Mouse (Mus musculus) heart, embryonic 10.5 days (tissue): ENCODE measurements around the gene Gm20379. TPM values are rescaled to one million over a fixed set of nuclear protein-coding genes. Genes with fewer than 3 reads are reported as not detected.
A peak's percentile ranks its signal among the peaks of the same experiment; 100 is the strongest.

Source experiments
- DNase-seq: peaks from one replicate; pipeline ENCODE4 v3.0.0-alpha.2; 2017; ENCODE audit warnings: low spot score
- H3K27ac ChIP-seq: fragments of 300-500 bp; sonication (generic); 2 replicates; pipeline ENCODE4 v1.5.1; 2016; ENCODE audit warnings: mild to moderate bottlenecking
- H3K27me3 ChIP-seq: fragments of 300-500 bp; sonication (generic); 2 replicates; pipeline ENCODE4 v1.6.1; 2016; ENCODE audit warnings: mild to moderate bottlenecking; ENCODE audit not compliant: poor library complexity, insufficient read depth, severe bottlenecking
- H3K36me3 ChIP-seq: fragments of 300-500 bp; sonication (generic); 2 replicates; pipeline ENCODE4 v1.6.1; 2016; ENCODE audit warnings: mild to moderate bottlenecking, moderate library complexity
- H3K4me1 ChIP-seq: fragments of 300-500 bp; sonication (generic); 2 replicates; pipeline ENCODE4 v1.6.1; 2016; ENCODE audit warnings: mild to moderate bottlenecking
- H3K4me3 ChIP-seq: fragments of 300-500 bp; sonication (generic); 2 replicates; pipeline ENCODE4 v1.5.1; 2016; ENCODE audit warnings: mild to moderate bottlenecking, moderate library complexity
- H3K9me3 ChIP-seq: fragments of 300-500 bp; sonication (generic); 2 replicates; pipeline ENCODE4 v1.6.1; 2016; ENCODE audit warnings: mild to moderate bottlenecking, moderate library complexity
- WGBS: fragments of 180-500 bp; shearing (Covaris S2); methylation state at CpG from one replicate; pipeline ENCODE4 v1.1.7; 2016; 5-methylcytosine and 5-hydroxymethylcytosine counted together
- polyA plus RNA-seq: library from polyadenylated mRNA; unstranded; fragments of >200 nt; fragmentation: Nextera tagmentation; extraction: Ambion mirVana; gene quantifications from 2 replicates; pipeline ENCODE4 v1.2.1, GENCODE M21; 2016

Gm20379 gene
- polyA plus RNA-seq = 0.74 and 0.79 TPM in 2 replicates

DNA sequence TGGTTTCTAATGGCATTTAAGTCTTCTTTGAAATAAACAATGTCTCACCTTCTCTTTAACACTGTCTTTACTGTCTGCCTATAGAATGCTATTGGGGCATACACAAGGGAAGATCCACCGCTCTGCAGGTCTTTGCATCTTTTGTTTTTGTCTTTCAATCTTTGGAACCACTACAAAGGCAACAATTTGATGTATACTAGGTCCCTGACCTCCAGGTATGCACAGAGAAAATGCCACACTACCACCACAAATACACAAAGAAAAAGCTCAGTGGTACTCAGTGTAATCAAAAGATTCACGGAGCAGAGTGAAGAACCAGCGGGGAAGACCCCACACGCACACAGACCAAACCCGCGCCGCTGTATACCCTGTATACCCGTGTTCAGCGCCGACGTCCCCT, at the start of gene Gm20379:
Gm20379 (plus strand) TSS at position 301 of the 400 bp plus-strand sequence.
- no peak within 1 kb of the TSS for H3K4me3 ChIP-seq
- no peaks in the 10 kb centered on the region for H3K9me3 ChIP-seq
- peaks cover 1% of the 10 kb centered on the region; the same call in 1 of the 2 replicates for H3K4me1 ChIP-seq
- 96% methylated on average over 11 of the region's 11 CpGs for WGBS
- DNase-seq = no peak
- H3K27ac ChIP-seq = no peak within 1 kb of the TSS
- H3K36me3 ChIP-seq = peaks cover 31% of the 10 kb centered on the region
- H3K27me3 ChIP-seq = no peaks in the 10 kb centered on the region

DNA sequence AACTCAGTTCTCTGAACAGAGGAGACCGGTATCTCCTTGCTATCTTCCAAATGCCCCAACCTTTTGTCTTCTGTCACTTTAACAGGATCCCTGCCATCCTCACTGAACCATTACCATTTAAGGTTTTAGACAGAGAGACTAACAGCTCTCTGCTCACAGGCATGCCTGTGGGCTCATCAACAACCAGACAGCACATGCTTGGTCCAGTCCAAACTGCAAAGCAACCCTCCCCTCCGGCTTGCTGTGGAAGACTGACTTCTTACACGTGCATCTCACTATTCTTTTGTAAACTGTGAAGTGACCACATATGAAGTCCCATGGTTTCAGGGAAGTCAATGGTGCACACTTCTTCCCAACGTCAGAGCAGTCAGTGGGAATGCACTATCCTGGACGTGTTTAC, 44.5 kb upstream of the Gm20379 start:
- no peak overlapping the region for H3K4me3 ChIP-seq
- no peak overlapping the region for H3K27ac ChIP-seq
- DNase-seq = peak; percentile 67
- no peaks in the 10 kb centered on the region for H3K27me3 ChIP-seq
- no peaks in the 10 kb centered on the region for H3K4me1 ChIP-seq
- WGBS = 67% methylated on average over 5 of the region's 5 CpGs
- H3K36me3 ChIP-seq = peaks cover 19% of the 10 kb centered on the region; the same call in 1 of the 2 replicates
- no peaks in the 10 kb centered on the region for H3K9me3 ChIP-seq

DNA sequence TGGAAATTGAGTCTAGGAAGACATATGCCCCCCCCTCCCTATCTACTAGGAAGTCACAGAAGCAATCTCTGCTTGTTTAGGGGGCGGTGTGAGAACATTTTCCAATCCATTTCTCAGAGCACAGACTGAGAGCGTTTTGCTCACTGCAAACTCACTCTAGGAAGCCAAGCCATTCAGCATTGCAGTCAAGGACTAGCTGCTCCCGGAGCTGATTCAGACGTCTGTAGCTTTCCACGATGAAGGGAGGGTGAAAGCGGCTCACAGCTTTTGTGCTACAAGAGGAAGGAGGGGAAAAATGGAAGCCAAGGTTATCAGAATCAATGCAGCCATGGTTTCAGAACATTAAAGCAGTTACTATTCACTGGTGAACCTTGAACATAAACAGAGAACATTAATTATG, 42.2 kb upstream of the Gm20379 start:
- Histone ChIP-seq H3K27me3 (no peaks in the 10 kb centered on the region), H3K27ac (no peak overlapping the region), H3K9me3 (no peaks in the 10 kb centered on the region), H3K36me3 (peaks cover 24% of the 10 kb centered on the region; the same call in 1 of the 2 replicates), H3K4me3 (no peak overlapping the region), H3K4me1 (no peaks in the 10 kb centered on the region)
- DNase-seq = no peak
- 79% methylated on average over 6 of the region's 6 CpGs for WGBS

DNA sequence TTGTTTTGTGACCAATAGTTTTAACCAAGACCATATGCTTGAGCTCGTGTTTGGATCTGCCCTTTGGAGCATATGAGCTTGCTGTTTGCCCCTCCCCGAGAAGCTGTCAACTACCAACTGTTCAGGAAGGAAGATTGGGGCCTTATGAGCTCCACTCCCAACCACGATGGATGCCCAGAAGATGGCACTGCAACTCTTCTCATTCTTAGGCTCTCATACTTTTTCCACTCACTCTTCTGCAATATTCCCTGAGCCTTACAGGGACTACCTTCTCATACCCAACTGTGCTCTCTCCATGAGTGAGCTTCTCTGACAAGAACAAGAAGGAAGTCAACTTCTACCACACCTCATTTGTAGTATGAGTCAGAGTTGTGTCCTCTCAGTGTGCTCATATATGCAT, 38.7 kb upstream of the Gm20379 start:
- no peak overlapping the region for H3K4me3 ChIP-seq
- H3K4me1 ChIP-seq = no peaks in the 10 kb centered on the region
- peaks cover 19% of the 10 kb centered on the region; the same call in 1 of the 2 replicates for H3K36me3 ChIP-seq
- 83% methylated on average over 3 of the region's 3 CpGs for WGBS
- H3K9me3 ChIP-seq = no peaks in the 10 kb centered on the region
- H3K27me3 ChIP-seq = no peaks in the 10 kb centered on the region
- H3K27ac ChIP-seq = no peak overlapping the region
- DNase-seq = no peak

DNA sequence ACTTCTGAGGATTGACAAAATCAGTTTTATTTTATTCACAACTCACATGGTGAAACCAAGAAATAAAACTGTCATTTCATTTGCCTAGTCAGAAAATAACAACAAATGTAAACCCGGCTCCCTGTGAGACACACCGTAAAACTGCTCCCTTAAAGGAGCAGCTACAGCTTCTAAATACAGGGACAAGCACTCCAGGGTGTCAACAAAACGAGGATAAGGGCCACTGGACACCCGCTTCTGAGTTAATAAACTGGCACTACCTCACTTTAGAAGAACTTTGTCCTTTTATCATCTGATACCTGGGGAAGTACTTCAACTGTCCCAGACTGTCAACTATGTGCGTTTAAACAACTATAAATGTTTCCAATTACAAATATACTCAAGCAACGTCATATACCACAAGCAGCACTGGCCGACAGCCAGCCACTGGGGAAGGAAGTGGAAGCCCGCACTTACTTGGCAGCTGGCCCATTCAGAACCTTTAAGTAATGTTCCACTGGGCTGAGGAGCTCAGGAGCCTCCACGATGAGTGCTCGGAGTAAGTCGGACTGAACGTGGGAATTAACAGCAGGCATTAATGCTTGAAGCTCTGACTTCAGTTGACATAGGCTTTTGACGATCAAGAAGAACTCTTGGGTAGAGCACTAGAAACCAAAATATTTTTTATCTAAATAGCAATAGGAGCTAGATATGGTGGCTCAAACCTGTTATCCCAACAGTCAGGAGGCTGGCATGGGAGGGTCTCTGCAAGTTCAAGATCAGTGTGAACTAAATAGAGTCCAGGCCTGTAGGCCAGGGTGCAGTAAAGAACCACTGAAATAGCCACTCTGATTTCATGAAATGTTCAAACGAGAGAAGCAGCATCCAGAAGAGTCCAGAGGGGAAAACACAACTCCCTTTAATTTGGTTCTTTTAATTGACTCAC, 31.2 kb upstream of the Gm20379 start:
- Histone ChIP-seq H3K9me3 (no peaks in the 10 kb centered on the region), H3K27me3 (no peaks in the 10 kb centered on the region), H3K27ac (no peak overlapping the region), H3K4me1 (0 out of 2 replicates have a peak, but pooled peaks cover 7% of the 10 kb centered on the region), H3K4me3 (no peak overlapping the region), H3K36me3 (no peaks in the 10 kb centered on the region)
- DNase-seq = no peak
- 66% methylated on average over 14 of the region's 14 CpGs for WGBS

DNA sequence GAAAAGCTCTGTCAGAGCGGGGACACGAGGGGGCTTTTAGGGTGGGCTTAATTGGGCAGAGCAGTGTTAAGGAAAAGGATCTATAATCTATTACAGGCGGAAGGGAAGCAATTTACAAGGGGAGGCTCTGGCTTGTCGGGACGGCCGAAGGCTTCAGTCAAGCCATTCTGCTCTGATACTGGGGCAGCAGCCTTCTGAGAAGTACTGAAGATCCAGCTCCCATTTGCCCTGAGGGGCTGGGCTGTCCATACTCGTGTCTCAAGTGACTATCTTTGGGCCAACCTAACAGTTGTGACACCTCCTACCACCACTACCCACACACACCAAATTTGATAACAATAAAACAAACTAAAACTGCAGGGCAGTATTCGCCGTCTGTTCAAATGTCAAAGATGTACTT, 30.5 kb upstream of the Gm20379 start:
- DNase-seq = no peak
- Histone ChIP-seq H3K4me1 (0 out of 2 replicates have a peak, but pooled peaks cover 7% of the 10 kb centered on the region), H3K27ac (no peak overlapping the region), H3K36me3 (no peaks in the 10 kb centered on the region), H3K9me3 (no peaks in the 10 kb centered on the region), H3K4me3 (no peak overlapping the region), H3K27me3 (no peaks in the 10 kb centered on the region)
- WGBS = 89% methylated on average over 9 of the region's 9 CpGs

DNA sequence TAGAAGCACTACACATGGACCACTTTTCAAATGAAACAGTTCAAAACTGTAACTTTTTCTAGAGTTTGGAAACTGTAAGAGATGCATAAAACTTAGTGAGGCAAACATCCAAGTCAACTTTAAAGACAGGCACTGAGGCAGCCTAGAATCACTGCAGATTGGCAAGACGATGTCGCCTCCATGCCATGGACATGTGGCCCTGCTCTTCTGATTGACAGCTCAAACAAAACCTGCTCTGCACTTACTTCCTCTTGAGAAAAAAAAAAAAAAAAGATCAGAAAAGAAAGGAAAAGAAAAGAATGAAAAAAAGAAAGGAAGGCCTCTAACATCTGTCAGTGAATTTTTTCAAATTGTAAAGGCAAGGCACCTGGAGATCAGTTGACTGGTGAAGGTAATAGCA, 28.8 kb upstream of the Gm20379 start:
- Histone ChIP-seq H3K36me3 (peaks cover 4% of the 10 kb centered on the region; the same call in 1 of the 2 replicates), H3K4me1 (0 out of 2 replicates have a peak, but pooled peaks cover 7% of the 10 kb centered on the region), H3K27me3 (no peaks in the 10 kb centered on the region), H3K9me3 (no peaks in the 10 kb centered on the region), H3K4me3 (no peak overlapping the region), H3K27ac (no peak overlapping the region)
- DNase-seq = no peak
- WGBS = 88% methylated on average over 2 of the region's 2 CpGs

DNA sequence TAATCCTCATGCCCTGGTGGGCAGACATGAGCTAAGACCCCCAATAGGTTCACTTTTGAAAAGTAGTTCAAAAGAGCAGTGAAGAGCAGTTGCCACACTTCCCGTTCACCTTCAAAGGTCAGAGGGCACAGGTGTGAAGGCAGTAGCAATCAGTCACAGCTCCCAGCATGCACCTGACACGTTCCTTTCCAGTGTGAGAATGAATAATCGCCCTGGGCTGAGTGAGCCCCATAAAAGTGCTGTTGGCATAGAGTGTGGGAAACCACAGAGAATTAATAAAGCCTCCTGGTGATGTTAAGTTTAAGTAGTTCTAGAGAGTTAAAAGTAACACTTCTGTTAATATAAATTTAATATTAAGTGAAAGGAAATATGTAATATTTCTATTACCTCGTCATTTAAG, 14.2 kb upstream of the Gm20379 start:
- Histone ChIP-seq H3K36me3 (peaks cover 27% of the 10 kb centered on the region; the same call in 1 of the 2 replicates), H3K27ac (no peak overlapping the region), H3K4me3 (no peak overlapping the region), H3K9me3 (no peaks in the 10 kb centered on the region), H3K27me3 (no peaks in the 10 kb centered on the region), H3K4me1 (no peaks in the 10 kb centered on the region)
- DNase-seq = no peak
- WGBS = 83% methylated on average over 4 of the region's 4 CpGs

DNA sequence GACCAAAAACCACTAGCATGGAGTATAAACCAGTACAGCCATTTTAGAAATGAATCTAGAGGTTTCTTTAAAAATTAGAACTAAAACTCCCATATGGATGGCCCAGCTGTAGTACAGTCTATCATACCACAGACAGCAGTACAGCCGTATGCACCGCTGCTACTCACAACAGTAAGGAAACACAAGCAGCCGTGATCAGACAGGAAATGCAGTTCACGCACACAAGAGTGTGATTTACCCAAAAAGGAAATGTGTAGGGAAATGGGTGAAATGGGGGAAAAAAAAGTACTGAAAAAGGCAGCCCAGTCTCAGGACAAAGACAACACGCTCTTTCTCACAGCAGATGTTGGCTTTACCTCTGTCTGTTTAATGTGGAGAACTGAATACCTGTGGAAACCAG, 11.9 kb upstream of the Gm20379 start:
- 81% methylated on average over 5 of the region's 5 CpGs for WGBS
- H3K36me3 ChIP-seq = peaks cover 31% of the 10 kb centered on the region; the same call in 1 of the 2 replicates
- no peak overlapping the region for H3K4me3 ChIP-seq
- H3K27me3 ChIP-seq = no peaks in the 10 kb centered on the region
- no peak for DNase-seq
- no peaks in the 10 kb centered on the region for H3K4me1 ChIP-seq
- no peak overlapping the region for H3K27ac ChIP-seq
- no peaks in the 10 kb centered on the region for H3K9me3 ChIP-seq

DNA sequence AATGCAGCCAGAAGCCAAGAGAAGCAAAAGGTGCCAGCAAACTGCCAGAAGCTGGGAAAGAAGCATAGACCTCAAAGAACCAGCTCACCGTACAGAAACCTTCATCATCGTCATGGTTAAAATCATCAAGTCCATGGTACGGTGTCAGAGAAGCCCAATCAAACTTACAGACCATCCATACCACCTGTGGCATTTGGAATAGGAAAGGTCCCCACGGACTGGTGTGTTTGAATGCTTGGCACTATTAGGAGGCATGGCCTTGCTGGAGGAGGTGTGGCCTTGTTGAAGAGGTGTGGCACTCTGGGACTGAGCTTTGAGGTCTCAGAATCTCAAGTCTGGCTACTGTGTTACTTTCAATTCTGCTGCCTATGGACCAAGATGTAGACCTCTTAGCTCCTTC, 9.3 kb upstream of the Gm20379 start:
- peaks cover 19% of the 10 kb centered on the region; the same call in 1 of the 2 replicates for H3K36me3 ChIP-seq
- no peak overlapping the region for H3K4me3 ChIP-seq
- H3K27me3 ChIP-seq = no peaks in the 10 kb centered on the region
- no peaks in the 10 kb centered on the region for H3K9me3 ChIP-seq
- WGBS = 90% methylated on average over 4 of the region's 4 CpGs
- peaks cover 13% of the 10 kb centered on the region; the same call in 1 of the 2 replicates for H3K4me1 ChIP-seq
- no peak overlapping the region for H3K27ac ChIP-seq
- DNase-seq = no peak

DNA sequence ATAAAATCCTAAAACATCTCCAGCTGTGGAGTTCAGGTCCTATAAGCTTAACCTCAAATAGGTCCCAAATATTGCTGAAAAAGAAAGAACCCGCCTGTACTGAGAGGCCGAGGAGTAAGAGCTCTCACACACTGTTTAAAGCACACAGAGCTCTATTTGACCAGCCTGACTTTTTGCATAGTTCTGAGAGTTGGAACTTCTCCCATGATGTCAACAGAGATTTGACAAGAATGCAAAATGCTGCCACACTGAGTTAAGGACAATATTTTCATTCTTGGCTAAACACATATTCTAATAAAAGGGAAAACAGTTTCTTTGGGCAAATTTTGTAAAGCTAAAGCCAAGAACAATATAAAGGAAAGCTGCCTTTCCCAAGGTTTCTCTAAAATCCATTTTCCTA, 8.8 kb upstream of the Gm20379 start:
- H3K36me3 ChIP-seq = peaks cover 17% of the 10 kb centered on the region; the same call in 1 of the 2 replicates
- peaks cover 13% of the 10 kb centered on the region; the same call in 1 of the 2 replicates for H3K4me1 ChIP-seq
- no peaks in the 10 kb centered on the region for H3K27me3 ChIP-seq
- 93% methylated on average over 2 of the region's 2 CpGs for WGBS
- no peaks in the 10 kb centered on the region for H3K9me3 ChIP-seq
- DNase-seq = no peak
- H3K4me3 ChIP-seq = no peak overlapping the region
- no peak overlapping the region for H3K27ac ChIP-seq

DNA sequence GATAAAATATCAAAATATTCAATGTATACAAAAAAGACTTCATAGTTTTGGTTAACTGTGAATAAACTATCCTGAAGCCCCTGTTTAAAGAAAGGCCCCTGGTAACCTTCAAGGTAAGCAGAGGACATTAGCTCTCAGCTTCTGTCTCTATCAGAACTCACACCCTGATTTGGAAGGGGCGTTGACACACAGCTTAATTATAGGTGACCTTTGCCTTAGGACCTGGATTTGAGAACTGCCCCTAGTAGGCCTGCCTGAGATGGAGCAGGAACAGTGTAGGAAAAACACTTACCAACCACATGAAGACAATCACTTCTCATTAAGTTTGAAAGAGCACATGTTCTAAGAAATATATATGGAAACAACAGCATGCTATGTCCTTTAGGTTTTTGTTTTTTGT, 6.3 kb upstream of the Gm20379 start:
- H3K36me3 ChIP-seq = peaks cover 15% of the 10 kb centered on the region; the same call in 1 of the 2 replicates
- no peak overlapping the region for H3K4me3 ChIP-seq
- H3K27ac ChIP-seq = peak overlapping the region; percentile 59; the same call in 1 of the 2 replicates
- H3K9me3 ChIP-seq = no peaks in the 10 kb centered on the region
- WGBS = 61% methylated on average over 1 of the region's 1 CpGs
- peaks cover 13% of the 10 kb centered on the region; the same call in 1 of the 2 replicates for H3K4me1 ChIP-seq
- no peaks in the 10 kb centered on the region for H3K27me3 ChIP-seq
- no peak for DNase-seq

DNA sequence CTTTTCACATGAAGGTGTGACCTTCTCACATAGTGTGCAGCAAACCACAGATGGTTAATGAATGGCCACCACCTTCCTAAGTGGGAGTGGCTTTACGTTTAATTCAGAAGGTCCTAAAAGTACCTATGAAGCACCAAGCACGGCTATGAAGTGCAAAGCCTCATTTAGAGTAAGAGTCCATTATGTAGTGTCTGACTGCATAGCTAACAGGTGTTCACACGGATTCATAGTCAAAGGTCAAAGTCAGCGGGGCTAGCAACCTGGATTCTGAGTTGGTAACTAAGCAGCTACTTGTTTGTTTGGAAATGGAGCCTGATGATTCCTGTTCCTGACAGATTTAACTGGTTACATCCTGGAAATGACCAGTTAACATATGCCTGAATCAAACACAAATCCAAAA, 4.0 kb upstream of the Gm20379 start:
- H3K4me1 ChIP-seq = peaks cover 13% of the 10 kb centered on the region; the same call in 1 of the 2 replicates
- no peaks in the 10 kb centered on the region for H3K27me3 ChIP-seq
- no peak overlapping the region for H3K4me3 ChIP-seq
- H3K9me3 ChIP-seq = no peaks in the 10 kb centered on the region
- 89% methylated on average over 4 of the region's 4 CpGs for WGBS
- H3K27ac ChIP-seq = no peak overlapping the region
- DNase-seq = no peak
- peaks cover 20% of the 10 kb centered on the region; the same call in 1 of the 2 replicates for H3K36me3 ChIP-seq
